Mouse (Mus musculus): ENCODE data around the gene Fam181a.

The Fam181a gene

DNA sequence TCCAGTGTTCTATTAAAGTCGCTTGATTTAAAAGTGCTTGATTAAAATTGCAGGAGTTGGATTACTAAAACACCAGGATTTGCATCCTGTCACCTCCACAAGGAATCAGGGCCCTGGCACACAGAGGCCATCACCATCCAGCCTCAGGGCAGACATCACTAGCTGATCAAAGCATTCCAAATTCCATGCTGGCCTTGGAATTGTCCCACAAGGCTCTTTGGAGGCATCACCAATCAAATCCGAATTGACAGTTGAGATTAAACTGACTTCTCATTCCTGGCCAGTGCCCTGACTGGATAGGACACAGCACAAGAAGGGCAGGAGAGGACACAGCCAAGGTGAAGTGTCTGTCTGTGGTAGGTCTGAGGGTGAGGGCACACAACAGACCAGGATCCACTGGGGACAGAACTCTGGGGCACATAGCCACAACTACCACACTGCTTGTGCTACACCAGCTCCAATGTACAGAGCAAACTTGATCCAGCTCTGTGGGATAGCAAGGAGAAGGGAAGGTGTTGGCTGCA is at the start of gene Fam181a:
Fam181a (plus strand) TSS at position 232 of the 524 bp plus-strand sequence.
- in situ Hi-C loops (cut with MboI; ENCODE audit: low sequenced_read_pairs), result no loop called here

DNA sequence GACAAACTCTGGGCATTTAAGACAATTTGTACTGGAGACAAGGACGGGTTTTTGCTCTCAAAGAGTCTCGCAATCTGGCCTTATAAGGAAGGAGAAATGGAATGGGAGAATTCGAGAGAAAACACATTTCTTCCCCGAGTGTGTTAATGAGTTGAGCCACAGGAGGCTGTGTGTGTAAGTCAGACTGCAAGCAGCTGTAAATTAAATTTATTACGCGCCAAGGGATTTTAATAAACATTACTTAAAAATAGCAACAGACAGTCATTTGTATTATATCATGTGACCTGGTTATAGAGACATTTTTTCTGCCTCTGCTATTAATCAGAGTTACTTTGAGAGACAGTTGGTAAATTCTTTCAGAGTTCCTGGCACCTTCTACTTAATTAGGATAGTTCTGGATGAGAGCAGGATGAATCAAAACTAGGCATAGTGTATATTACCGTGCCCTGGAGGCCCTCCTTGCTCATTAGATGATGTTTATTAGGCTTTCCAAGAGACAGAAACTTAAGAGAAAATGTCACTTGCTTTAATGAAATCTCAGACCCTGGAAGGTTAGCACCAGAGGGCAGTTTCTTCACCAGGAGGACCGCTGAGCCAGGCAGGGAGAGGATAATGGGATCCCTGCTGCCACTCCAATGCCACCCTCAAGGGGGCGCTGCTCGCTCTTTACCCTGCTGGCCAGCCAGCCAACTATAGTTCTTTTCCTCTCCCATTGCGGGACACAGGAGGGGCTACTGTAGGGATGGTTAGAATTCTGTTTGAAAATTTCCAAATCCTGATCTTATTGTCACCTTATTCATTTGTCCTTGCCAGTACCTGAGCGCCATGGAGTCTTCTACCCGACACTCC is 48.5 kb upstream of the Fam181a start:
- in situ Hi-C loops (cut with MboI; ENCODE audit: low sequenced_read_pairs), result no loop called here

DNA sequence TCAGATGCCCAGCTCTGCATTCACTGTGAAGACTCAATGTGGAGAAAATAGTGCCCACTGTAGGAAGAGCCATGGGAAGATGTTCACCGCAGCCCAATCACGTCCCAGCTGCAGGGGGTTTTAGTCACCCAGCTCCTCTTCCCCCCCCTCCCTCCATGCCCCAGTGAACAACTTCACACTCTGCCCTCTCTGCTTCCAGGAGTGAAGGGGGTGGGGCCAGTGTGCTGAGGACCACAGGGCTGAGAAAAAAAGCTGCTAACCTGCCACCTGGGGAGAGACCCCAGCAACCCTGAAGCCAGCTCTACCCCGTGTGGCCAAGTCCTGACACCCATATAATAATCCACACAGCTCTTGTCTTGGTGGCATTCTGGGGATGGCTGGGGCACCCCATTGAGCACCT is 44.2 kb upstream of the Fam181a start:
- in situ Hi-C loops (cut with MboI; ENCODE audit: low sequenced_read_pairs), result no loop called here

DNA sequence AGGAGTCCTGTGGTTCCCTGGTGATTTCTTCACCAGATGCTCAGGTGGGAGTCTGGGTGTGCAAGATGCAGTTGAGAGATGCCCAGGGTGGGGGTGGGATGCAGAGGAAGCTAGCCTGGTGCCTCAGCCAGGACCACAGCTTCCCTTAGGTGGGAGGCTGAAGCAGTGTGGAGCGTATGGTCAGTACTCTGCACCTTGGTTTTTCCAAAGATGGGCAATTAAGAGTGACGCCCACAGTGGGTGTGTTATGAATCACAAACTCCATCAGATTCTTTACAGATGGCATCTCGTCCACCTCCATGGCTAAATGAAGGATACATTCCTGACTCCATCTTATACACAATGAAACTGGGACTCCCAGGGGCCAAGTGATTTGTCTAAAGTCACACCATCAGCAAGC is 38.6 kb upstream of the Fam181a start:
- in situ Hi-C loops (cut with MboI; ENCODE audit: low sequenced_read_pairs), result no loop called here

DNA sequence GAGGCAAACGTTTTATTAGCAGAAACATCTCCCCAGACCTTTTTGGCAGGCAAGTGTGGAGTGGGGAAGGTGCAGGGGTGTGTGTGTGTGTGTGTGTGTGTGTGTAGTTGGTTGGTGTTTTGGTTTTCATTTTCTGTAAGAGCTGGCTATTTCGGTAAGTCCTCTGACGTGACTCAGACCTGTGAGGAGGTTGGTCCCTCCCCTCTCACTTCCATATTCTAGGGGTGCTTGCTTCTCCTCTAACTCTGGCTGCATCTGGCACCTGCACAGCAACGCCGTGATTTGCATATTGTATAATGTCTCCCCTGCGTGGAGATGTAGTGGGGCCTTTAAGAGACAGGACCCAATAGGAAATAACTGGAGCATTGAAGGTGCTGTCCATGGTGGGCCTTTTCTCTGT is 37.7 kb upstream of the Fam181a start:
- in situ Hi-C loops (cut with MboI; ENCODE audit: low sequenced_read_pairs), result no loop called here

DNA sequence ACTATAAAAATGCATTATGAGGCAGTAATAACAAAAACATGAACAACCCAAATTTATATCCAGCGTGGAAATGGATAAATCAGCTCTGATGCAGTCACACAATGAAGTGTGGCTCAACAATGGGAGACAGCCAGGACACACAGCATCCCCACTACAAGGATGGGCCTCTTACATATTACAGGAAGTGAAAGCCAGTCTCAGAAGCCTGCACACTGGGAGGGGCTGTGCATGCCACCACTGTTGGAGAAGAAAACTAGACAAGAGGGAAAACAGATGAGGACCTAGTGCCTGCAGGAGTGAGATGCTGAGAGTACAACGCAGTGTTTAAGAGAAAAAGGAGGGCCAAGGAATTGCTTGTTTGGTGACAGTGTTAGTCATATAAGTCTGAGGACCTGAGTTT is 37.0 kb upstream of the Fam181a start:
- in situ Hi-C loops (cut with MboI; ENCODE audit: low sequenced_read_pairs), result no loop called here

DNA sequence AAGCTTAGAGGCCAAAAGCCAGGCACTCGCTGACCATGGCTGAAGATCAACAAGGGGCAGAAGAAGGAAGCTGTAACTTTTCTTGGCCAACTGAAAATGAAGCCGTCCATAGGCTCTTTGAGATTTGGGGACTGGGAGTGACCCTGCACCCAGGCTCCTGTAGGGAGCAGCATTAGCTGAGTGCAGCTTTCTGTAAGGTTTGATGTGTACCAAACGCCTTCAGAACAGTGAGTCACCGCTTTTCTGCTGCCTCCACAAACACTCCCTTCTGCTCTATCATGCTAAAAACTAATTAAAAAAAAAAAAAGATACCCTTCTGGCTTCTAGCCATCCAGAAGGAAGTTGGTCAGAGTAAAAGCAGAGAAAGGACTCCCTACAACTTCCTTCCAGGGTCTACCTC is 34.4 kb upstream of the Fam181a start:
- in situ Hi-C loops (cut with MboI; ENCODE audit: low sequenced_read_pairs), result no loop called here

DNA sequence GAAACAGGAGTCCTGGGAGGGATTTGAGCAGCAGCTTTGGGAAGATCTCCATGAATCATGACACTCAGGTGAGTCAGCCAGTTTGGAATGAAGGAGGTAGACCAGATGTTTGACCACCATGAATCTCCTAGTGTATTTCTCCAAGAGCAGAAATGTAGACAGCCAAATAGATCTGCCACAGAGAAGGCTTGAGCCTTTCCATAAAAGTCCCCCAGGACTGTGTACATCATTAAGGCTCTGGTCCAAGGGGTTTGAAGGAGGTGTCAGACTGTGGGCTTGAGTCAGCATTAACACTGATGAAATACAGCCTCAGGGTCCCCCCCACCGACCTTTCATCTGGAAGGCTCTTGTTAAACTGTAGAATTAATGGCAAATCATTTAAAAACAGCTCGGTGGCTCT is 29.3 kb upstream of the Fam181a start:
- in situ Hi-C loops (cut with MboI; ENCODE audit: low sequenced_read_pairs), result no loop called here

DNA sequence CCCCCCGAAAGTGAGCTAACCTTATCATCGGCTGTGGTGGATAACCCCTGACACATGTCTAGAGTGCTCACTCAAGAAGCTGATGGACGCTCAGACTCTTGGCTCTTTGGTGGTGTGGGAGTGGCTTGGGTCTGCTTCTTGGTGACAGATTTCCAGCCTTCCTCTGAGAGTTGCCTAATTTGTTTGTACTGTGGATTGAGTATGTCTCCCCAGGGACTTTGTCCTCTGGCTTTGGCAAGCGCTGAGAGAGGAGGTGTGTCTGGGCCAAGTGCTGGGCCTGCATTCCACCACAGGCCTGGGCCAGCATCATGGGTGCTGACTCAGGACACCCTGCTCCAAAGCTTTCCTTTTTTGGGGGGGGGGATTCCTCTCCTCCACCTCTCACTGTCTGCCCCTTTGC is 28.9 kb upstream of the Fam181a start:
- in situ Hi-C loops (cut with MboI; ENCODE audit: low sequenced_read_pairs), result no loop called here

DNA sequence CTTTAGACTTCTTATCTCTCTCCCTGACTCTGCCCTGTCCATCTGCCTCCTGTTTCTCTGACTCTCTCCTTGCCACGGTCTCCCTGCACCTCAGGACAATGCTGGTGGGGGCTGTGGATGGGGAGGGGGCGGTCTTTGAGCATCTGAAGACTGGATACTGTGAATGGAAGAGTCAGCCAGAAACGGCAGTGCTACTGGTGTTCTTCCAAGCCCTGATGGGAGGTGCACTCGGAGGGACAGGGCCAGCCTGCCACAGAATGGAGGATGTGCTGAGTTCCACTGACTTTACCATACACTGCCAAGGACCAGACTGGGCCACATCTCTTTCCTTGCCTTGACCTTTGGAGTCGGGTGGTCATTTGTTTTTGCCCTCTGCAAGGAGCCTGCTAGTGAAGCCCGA is 27.8 kb upstream of the Fam181a start:
- in situ Hi-C loops (cut with MboI; ENCODE audit: low sequenced_read_pairs), result no loop called here

DNA sequence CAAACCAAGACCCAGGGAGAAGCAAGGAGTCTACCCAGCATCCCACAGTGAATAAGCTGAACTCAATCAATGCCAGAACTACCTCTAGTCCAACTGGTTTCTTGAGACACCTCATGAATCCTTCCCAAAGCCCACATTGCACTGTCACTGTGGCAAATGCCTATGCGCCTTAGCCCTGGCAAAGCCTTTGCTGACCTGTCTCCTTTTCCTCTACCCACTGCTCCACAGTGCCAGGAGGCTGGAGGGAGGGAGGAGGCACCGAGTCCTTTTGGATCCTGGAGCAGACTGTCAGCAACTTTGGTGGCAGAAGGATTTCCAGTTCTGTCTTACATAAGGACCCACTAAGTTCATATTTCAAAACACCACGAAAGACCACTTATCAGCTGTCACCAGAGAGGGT is 27.4 kb upstream of the Fam181a start:
- in situ Hi-C loops (cut with MboI; ENCODE audit: low sequenced_read_pairs), result no loop called here

DNA sequence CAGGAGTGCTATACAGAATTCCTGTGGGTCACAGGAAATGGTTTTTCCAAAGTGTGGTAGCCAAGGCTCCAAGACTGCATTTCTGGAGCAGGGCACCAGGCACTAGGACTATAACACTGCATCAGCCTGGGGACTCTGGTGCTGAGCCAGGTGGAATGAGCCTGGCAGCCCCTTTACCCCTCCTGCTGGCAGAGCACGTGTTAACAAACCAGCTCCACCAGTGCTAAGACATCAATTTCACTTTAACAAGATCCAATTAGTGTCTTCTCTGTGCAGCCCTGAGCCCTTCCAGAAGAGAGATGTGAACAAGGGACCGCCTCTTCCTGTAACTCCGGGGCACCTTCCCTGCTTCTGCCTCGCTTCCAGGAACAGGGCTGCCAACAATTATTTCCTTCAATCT is 23.5 kb upstream of the Fam181a start:
- in situ Hi-C loops (cut with MboI; ENCODE audit: low sequenced_read_pairs), result no loop called here

DNA sequence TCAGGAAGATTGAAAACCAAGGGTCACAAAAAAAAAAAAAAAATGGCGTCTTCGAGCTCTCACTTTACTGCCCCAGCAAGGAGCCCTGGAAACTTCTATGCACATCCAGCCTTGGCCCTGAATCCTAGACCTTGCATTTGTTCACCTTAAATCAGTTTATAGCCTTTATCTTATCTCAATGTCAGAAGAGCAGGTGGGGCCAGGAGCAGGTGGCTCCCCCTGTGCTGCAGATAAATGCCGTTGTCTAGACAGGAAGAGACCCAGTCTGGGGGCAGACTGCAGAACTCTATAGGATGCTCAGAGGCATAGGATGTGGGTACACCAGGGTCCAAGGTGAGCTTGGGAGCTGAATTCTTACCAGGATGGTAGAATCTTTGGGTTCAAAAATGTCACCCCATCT is 18.4 kb upstream of the Fam181a start:
- in situ Hi-C loops (cut with MboI; ENCODE audit: low sequenced_read_pairs), result no loop called here

DNA sequence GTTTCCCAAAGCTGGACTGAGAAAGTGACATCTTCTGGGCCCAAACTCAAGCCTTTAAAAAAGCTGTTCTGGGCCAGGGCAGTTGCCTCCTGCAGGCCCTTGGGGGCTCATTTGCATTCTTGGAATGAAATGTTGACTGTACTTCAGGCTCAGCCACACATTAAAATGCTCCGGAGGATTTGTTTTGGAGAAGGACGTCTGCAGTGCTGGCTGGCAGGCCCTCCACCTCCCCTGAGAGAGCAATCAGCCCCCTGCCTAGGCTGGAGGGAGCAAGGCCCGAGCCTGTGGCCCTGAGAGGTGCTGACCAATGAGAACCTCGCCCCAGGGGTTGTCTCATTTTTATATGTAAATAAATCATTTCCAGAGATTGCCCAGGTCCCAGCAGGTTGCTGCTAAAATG is 14.5 kb upstream of the Fam181a start:
- in situ Hi-C loops (cut with MboI; ENCODE audit: low sequenced_read_pairs), result no loop called here

DNA sequence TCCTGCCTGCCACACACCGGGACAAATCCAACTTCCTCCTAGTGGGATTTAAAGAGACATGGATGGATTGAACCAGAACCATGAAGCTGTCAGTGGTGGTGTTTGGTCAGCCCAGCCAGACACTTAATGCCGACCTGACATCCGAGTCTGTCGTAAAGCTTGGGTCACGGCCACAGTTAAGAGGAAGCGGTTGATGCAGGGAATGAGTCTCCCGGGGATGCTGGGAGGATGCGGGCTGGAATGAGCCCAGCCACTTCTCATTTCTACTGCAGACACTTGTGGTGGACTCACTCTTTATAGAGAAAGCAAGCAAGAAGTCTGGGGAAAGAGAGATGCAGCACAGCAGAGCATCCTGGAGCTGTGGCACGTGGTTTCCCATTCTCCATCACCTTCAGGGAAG is 10.3 kb upstream of the Fam181a start:
- in situ Hi-C loops (cut with MboI; ENCODE audit: low sequenced_read_pairs), result loop anchor here (10.0 kb wide), 1 partner anchor 156 kb away; no protein-coding TSS in a partner anchor

DNA sequence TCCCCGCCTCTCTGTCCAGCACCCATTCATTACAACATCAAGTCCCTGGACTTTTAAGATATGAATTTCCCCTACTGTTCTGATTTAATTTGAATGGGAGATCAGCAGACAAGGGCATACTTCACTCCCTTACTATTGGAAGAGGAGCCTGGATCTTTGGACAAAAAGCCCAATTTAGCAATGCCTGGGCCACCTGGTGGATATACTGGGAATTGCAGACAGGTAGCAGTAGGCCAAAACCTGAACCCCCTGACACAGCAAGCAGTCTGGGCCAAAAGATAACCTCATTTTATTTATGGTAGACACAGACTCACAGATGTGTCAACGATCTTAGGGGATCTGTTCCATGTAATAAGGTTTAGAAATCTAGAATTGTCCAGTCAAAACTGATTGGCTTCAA is 9.1 kb upstream of the Fam181a start:
- in situ Hi-C loops (cut with MboI; ENCODE audit: low sequenced_read_pairs), result loop anchor here (10.0 kb wide), 1 partner anchor 157 kb away; no protein-coding TSS in a partner anchor

DNA sequence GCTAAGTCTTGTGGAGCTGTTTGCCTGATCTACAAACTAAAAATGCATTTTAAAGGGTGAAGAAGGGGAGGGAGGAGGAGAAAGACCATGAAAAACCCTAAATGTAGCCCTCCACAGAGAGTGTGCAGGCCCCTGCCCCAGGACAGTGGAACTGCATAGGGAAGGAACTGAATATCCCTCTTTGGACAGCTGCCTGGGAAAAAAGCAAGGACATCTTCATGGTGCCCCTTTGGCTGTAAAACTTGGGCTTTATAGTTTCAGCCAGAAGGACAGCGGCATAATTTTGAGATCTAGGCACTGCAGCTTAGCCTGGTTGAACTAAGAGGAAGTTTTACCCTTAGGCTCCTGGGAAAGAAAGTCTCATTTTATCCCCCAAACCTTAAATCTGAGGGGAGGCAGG is 7.8 kb upstream of the Fam181a start:
- in situ Hi-C loops (cut with MboI; ENCODE audit: low sequenced_read_pairs), result loop anchor here (10.0 kb wide), 1 partner anchor 158 kb away; no protein-coding TSS in a partner anchor

DNA sequence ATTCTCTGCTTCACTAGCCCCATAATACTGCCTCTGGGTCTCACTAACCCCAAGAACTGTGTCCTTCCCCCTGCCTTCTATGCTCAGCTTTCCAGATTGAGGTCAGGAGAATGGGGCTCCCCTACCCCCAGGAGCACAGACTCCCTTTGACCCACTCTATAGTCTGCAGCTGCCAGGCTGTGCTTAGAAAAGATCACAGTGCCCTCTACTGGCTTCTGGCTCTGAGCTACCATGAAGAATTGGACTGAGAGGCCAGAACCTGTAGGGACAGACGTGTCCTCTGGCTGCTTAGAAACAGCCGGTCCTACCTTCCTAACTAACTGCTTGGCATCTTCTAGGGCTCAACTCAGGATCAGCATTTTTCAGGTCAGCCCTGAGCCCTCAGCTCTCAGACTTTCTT is 4.6 kb upstream of the Fam181a start:
- in situ Hi-C loops (cut with MboI; ENCODE audit: low sequenced_read_pairs), result loop anchor here (10.0 kb wide), 1 partner anchor 161 kb away; no protein-coding TSS in a partner anchor

DNA sequence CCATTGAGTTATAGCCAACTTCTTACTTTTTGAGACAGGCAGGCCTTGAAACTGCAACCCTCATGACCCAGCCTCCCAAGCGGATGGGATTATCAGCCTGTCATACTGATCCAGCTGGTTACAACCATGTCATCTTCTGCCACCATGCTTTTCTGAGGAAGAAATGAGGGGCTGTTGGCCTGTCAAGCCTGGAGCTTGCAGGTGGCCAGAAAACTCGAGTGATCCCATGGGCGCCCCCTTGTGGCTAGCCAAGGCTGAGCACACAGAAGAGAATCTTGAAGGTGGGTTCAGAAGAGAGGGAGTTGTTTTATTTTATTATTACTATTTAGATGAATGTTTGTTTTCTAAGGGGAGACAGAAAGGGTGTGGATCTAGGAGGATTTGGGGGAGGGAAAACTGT is 4.1 kb upstream of the Fam181a start:
- in situ Hi-C loops (cut with MboI; ENCODE audit: low sequenced_read_pairs), result loop anchor here (10.0 kb wide), 1 partner anchor 162 kb away; no protein-coding TSS in a partner anchor

DNA sequence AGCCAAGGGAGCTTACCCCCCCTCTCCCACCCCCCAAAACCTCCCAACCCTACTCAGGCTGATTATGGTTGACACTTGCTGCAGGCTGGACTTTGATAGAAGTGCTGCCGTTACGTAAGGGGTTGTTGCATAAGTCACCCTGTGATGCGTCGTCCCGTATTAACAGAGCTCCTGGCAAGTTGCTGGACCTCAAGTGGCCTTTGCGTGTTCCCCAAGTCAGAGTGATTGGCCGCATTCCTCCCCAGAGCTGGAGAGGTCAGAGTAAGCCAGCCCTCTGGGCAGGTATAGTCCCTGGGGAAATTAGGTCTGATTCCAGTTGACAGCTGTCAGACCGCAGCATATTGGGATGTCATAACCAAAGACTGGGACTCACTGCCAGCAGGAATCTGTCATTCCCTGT is 1.1 kb downstream of the Fam181a start:
- in situ Hi-C loops (cut with MboI; ENCODE audit: low sequenced_read_pairs), result no loop called here

DNA sequence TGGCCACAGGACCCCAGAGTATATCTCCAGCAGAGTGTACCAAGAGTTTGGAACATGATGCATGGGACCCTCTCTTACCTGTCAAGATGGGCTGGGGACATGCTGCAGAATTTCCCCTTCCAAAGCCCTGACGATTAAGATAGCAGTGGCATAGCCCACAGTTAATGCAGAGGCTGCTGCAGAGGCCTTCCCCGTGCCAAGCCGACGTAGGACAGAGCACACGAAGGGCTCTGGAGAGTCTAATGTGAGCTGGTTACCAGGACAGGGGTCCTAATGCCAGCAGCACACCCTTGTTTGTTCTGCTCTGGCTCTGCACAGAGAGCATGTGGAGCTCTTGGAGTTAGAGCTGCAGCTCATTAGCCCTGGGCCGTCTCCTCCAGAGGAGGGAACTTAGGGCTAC is 2.5 kb downstream of the Fam181a start:
- in situ Hi-C loops (cut with MboI; ENCODE audit: low sequenced_read_pairs), result no loop called here

DNA sequence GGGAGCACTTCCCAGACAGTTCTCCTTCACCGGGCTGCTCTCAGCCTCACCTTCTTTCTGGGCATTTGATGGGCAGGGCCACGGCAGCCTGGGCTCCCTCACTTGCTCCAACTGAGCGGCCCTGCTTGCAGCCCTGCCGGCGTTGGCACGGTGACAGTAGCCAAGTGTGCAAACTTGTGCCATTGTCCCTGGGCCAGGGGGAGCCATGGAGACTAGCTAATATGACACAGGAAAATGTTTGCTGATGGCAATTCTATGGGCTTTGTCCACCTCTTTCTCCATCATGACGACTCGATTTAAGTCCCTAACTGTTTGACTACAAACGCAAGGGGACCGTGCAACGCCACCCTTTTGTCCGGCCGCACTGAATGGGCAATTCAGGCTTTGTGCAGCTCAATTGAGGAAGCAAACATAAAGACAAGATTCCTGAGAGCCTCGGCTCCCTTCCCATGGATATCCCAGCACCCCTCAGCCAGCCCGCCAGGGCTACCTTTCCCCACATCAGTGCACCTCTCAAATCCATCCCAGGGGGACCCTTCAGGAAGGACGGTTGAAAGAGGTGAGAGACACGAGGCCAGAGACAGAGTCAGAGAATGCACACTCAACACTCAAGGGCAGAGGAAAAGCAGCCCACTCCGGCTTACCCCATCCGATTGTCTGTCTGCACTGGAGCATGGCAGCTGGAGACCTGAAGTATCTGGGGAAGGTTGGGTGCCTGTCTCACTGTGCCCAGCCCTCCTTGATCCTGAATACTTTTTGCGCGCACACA is 3.3 kb downstream of the Fam181a start:
- in situ Hi-C loops (cut with MboI; ENCODE audit: low sequenced_read_pairs), result no loop called here

Measured in CH12F3 (cell line).